Mouse (Mus musculus): ENCODE data around the gene Npepps. TPM values are rescaled to one million over a fixed set of nuclear protein-coding genes. Genes with fewer than 3 reads are reported as not detected.

Npepps gene
- polyA plus RNA-seq, 1 experiment = 41.8 TPM

DNA sequence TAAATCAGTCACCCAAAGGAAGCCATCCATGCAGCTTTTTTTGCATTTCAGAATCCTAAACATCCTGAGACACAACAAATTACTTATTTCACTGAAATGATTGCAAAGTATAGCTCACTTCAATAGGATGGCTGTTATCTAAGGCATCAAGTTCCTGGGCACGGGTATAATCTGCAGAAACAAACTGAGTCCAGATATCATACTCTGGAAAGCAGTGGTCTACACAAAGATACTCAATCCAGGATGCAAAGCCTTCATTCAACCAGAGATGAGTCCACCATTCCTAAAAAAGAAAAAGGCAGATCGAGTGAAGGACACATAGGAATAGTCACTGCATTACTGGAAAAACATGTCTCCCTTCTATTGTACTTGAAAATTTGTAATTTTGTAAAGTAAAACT is 42.5 kb downstream of the Npepps start:
- H3K4me1 ChIP-seq (ENCODE audit: control insufficient read depth, insufficient read depth, low read length) = no peaks in the 10 kb centered on the region
- TF ChIP-seq CTCF (IDR thresholded peaks at IDR 0.05; ENCODE audit: control insufficient read depth, insufficient read depth, low read length) (no peak), POLR2A (IDR thresholded peaks at IDR 0.05; ENCODE audit: borderline replicate concordance, control insufficient read depth, low read depth, low read length) (no peak)
- no peak overlapping the region for H3K4me3 ChIP-seq (replicated peaks; ENCODE audit: control insufficient read depth, low read depth, low read length)
- no peak overlapping the region for H3K27ac ChIP-seq (ENCODE audit: control insufficient read depth, insufficient read depth, low read depth, low read length, poor library complexity)
- WGBS = 78% methylated on average over 2 of the region's 2 CpGs

DNA sequence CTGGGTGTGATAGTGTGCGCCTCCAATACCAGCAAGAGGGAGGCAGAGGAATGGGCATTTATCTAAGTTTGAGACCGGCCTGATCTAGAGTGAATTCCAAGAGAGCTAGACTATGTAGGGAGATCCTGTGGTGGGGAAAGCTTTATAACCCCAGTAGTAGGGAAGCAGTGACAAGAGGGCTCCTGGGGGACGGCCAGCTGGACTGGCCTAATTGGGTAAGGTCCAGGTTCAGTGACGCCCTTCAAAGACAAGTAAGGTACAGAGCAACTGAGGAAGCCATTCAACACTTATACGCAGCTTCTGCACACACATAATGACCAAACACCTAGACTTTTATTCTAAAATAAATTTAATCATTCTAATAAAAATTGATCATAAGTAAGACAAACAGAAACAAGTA is 48.0 kb downstream of the Npepps start:
- TF ChIP-seq CTCF (IDR thresholded peaks at IDR 0.05; ENCODE audit: control insufficient read depth, insufficient read depth, low read length) = no peak
- TF ChIP-seq POLR2A (IDR thresholded peaks at IDR 0.05; ENCODE audit: borderline replicate concordance, control insufficient read depth, low read depth, low read length) = no peak
- Histone ChIP-seq H3K4me3 (replicated peaks; ENCODE audit: control insufficient read depth, low read depth, low read length) (no peak overlapping the region), H3K27ac (ENCODE audit: control insufficient read depth, insufficient read depth, low read depth, low read length, poor library complexity) (no peak overlapping the region), H3K4me1 (ENCODE audit: control insufficient read depth, insufficient read depth, low read length) (no peaks in the 10 kb centered on the region)
- WGBS = 89% methylated on average over 5 of the region's 5 CpGs

DNA sequence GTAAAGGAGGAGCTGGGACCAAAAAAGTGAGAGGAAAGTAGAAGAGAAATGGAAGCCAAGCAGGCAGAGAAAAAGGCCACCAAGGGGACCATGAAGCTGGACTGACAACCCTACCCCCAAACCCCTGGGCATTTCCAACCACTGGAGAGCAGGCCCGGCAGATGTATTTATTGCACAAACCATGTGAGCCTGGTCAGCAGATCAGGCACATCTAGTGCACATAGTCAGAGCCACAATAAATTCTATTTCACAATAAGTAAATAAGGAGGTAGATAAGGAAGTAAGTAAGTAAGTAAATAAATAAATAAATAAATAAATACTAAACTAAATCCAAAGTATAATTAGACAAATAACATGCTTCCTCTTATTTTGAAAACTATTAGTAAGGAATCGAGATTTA is 51.0 kb downstream of the Npepps start:
- Histone ChIP-seq H3K4me1 (ENCODE audit: control insufficient read depth, insufficient read depth, low read length) (no peaks in the 10 kb centered on the region), H3K4me3 (replicated peaks; ENCODE audit: control insufficient read depth, low read depth, low read length) (no peak overlapping the region), H3K27ac (ENCODE audit: control insufficient read depth, insufficient read depth, low read depth, low read length, poor library complexity) (no peak overlapping the region)
- TF ChIP-seq CTCF (IDR thresholded peaks at IDR 0.05; ENCODE audit: control insufficient read depth, insufficient read depth, low read length) (no peak), POLR2A (IDR thresholded peaks at IDR 0.05; ENCODE audit: borderline replicate concordance, control insufficient read depth, low read depth, low read length) (no peak)
- WGBS = 80% methylated on average over 2 of the region's 2 CpGs

DNA sequence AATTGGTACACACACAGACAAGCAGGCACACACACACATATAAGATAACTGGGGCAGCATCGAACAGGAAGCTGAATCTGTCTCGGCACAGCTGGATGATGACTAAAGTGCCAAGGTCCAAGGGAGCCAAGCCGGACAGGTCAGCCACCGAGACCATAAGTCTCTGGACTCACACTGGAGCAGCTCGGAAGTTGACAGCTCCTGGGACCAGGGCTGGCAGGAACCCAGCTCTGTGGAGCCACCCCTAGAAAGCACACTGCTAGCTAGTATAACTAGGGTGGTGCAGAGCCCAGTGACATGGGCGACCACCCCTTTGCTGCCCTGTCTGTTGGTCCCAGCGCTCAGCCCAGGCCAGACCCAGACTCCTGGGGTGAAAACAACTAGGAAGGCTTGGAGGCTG is 51.5 kb downstream of the Npepps start:
- Histone ChIP-seq H3K4me1 (ENCODE audit: control insufficient read depth, insufficient read depth, low read length) (no peaks in the 10 kb centered on the region), H3K4me3 (replicated peaks; ENCODE audit: control insufficient read depth, low read depth, low read length) (no peak overlapping the region), H3K27ac (ENCODE audit: control insufficient read depth, insufficient read depth, low read depth, low read length, poor library complexity) (no peak overlapping the region)
- no peak for TF ChIP-seq POLR2A (IDR thresholded peaks at IDR 0.05; ENCODE audit: borderline replicate concordance, control insufficient read depth, low read depth, low read length)
- no peak for TF ChIP-seq CTCF (IDR thresholded peaks at IDR 0.05; ENCODE audit: control insufficient read depth, insufficient read depth, low read length)
- 90% methylated on average over 7 of the region's 7 CpGs for WGBS

DNA sequence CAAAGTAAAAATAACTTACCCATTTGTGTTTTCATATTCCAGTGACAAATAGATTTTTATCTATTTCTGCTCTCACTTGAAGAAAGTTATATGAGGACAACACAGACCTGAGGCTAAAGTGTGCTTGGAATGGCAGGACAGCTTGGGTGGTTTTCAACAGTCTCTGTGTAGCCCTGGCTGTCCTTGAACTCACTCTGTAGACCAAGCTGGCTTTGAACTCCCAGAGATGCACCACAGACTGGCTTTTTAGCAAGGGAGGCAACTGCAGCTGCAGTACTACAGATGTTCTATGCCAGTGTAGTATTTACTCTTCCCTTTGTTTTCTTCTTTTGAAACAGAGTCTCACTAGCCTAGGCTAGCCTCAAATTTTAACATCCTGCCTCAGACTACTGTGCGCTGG is 54.3 kb downstream of the Npepps start:
- Histone ChIP-seq H3K4me3 (replicated peaks; ENCODE audit: control insufficient read depth, low read depth, low read length) (no peak overlapping the region), H3K27ac (ENCODE audit: control insufficient read depth, insufficient read depth, low read depth, low read length, poor library complexity) (no peak overlapping the region), H3K4me1 (ENCODE audit: control insufficient read depth, insufficient read depth, low read length) (no peaks in the 10 kb centered on the region)
- 89% methylated on average over 1 of the region's 1 CpGs for WGBS
- TF ChIP-seq CTCF (IDR thresholded peaks at IDR 0.05; ENCODE audit: control insufficient read depth, insufficient read depth, low read length) (no peak), POLR2A (IDR thresholded peaks at IDR 0.05; ENCODE audit: borderline replicate concordance, control insufficient read depth, low read depth, low read length) (no peak)

DNA sequence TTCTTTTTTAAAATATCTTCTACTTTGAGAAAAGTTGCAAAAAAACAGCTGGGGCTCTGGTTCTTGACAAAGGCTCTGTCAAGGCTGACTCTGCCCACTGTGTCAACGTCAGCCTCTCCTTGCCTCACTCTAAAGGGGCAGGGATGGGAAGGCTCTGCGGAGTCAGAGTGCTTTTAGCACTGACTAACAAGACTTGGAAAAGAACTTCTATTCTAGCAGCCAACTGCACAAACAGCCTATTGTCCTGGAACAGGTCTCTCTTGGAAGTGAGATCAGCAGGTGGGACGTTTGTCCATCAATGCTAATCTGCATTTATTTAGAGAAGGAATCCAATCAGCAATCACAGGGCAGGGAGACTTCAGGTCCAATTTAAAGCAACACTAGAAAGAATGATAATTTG is 57.0 kb downstream of the Npepps start:
- Histone ChIP-seq H3K4me1 (ENCODE audit: control insufficient read depth, insufficient read depth, low read length) (no peaks in the 10 kb centered on the region), H3K27ac (ENCODE audit: control insufficient read depth, insufficient read depth, low read depth, low read length, poor library complexity) (no peak overlapping the region), H3K4me3 (replicated peaks; ENCODE audit: control insufficient read depth, low read depth, low read length) (no peak overlapping the region)
- no peak for TF ChIP-seq CTCF (IDR thresholded peaks at IDR 0.05; ENCODE audit: control insufficient read depth, insufficient read depth, low read length)
- TF ChIP-seq POLR2A (IDR thresholded peaks at IDR 0.05; ENCODE audit: borderline replicate concordance, control insufficient read depth, low read depth, low read length) = no peak
- 85% methylated on average over 3 of the region's 3 CpGs for WGBS

DNA sequence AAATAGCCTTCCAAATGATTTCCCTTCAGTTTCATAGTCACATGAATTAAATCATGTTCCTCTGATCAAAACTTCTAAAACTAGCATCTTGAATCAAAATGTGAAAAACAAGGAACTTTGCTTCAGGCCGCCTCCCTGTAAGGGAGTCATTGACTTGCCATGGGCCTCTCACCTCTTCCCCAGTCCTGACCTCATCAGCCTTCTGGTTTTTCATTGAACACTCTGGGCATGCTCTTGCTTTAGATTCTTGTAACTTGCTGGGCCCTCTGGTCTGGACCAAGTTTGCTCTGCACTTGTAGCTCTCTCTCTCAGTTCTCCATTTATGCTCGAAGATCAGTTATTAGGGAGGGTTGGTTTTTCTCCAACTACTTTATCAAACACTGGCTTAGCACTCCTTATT is 58.8 kb downstream of the Npepps start:
- no peak for TF ChIP-seq POLR2A (IDR thresholded peaks at IDR 0.05; ENCODE audit: borderline replicate concordance, control insufficient read depth, low read depth, low read length)
- TF ChIP-seq CTCF (IDR thresholded peaks at IDR 0.05; ENCODE audit: control insufficient read depth, insufficient read depth, low read length) = no peak
- Histone ChIP-seq H3K4me1 (ENCODE audit: control insufficient read depth, insufficient read depth, low read length) (no peaks in the 10 kb centered on the region), H3K4me3 (replicated peaks; ENCODE audit: control insufficient read depth, low read depth, low read length) (no peak overlapping the region), H3K27ac (ENCODE audit: control insufficient read depth, insufficient read depth, low read depth, low read length, poor library complexity) (no peak overlapping the region)
- WGBS = 87% methylated on average over 2 of the region's 2 CpGs

DNA sequence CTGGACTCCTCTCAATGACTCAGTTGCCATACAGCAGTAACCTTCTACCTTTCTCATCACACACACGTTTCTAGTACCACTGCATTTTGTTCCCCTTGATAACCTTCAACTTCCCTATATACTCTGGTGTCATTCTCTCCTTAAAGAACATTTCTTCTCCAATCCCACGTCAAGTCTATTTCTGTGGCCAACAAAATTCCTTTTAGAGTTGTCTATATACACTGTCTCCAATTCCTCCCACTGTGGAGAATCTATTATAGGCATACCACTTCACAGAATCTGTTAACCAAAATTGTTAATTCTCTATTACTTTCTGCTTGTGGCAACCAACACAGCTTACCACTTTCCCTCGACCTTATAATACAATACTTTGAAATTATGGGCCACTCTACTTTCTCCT is 60.2 kb downstream of the Npepps start:
- no peak for TF ChIP-seq CTCF (IDR thresholded peaks at IDR 0.05; ENCODE audit: control insufficient read depth, insufficient read depth, low read length)
- no peak for TF ChIP-seq POLR2A (IDR thresholded peaks at IDR 0.05; ENCODE audit: borderline replicate concordance, control insufficient read depth, low read depth, low read length)
- H3K4me3 ChIP-seq (replicated peaks; ENCODE audit: control insufficient read depth, low read depth, low read length) = no peak overlapping the region
- H3K4me1 ChIP-seq (ENCODE audit: control insufficient read depth, insufficient read depth, low read length) = no peaks in the 10 kb centered on the region
- H3K27ac ChIP-seq (ENCODE audit: control insufficient read depth, insufficient read depth, low read depth, low read length, poor library complexity) = no peak overlapping the region
- WGBS = 81% methylated on average over 3 of the region's 3 CpGs

DNA sequence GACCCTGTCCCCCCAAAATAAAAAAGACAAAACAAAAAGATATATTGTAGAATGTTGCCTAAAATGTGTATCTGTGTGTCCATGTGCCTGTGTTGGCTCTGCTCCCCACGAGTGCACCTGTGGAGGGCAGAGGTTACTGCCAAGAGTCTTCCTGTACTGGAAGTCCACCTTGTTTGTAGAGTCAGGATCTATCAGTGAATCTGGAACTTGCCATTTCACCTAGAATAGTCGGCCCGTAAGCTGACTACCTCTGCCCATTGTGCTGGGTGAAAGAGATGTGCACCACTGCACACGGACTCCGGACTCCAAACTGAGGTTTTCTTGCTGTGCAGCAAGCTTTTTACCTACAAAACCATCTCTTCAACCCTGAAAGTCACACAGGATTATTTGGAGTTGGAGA is 66.0 kb downstream of the Npepps start:
- H3K4me1 ChIP-seq (ENCODE audit: control insufficient read depth, insufficient read depth, low read length) = no peaks in the 10 kb centered on the region
- no peak overlapping the region for H3K27ac ChIP-seq (ENCODE audit: control insufficient read depth, insufficient read depth, low read depth, low read length, poor library complexity)
- WGBS = 93% methylated on average over 5 of the region's 5 CpGs
- no peak for TF ChIP-seq POLR2A (IDR thresholded peaks at IDR 0.05; ENCODE audit: borderline replicate concordance, control insufficient read depth, low read depth, low read length)
- no peak for TF ChIP-seq CTCF (IDR thresholded peaks at IDR 0.05; ENCODE audit: control insufficient read depth, insufficient read depth, low read length)
- no peak overlapping the region for H3K4me3 ChIP-seq (replicated peaks; ENCODE audit: control insufficient read depth, low read depth, low read length)

Measured in bone marrow, adult 2 months (tissue).